Mouse (Mus musculus) left cerebral cortex, adult 18-20 months (tissue): Measurements from ENCODE around the gene Cpn2. TPM values are rescaled to one million over a fixed set of nuclear protein-coding genes. Genes with fewer than 3 reads are reported as not detected.

ENCODE experiments used
- DNase-seq, 2 experiments: peaks; one replicate each; pipeline ENCODE4 v3.0.0; 2021 to 2022; ENCODE audit warnings: low spot score in 2 of 2, mixed read lengths in 1 of 2
- total RNA-seq, 2 experiments: library from RNA; stranded (reverse); gene quantifications; 2 replicates each; pipeline ENCODE4 v1.2.3; 2021

Cpn2 gene
- total RNA-seq, 2 experiments from 2014 or later = not detected

GRCm38 (mm10) chr16:30241623-30242022 is 25.7 kb downstream of the Cpn2 start:
- no peak for DNase-seq

GRCm38 (mm10) chr16:30238791-30239190 is 28.5 kb downstream of the Cpn2 start:
- no peak for DNase-seq

DNA sequence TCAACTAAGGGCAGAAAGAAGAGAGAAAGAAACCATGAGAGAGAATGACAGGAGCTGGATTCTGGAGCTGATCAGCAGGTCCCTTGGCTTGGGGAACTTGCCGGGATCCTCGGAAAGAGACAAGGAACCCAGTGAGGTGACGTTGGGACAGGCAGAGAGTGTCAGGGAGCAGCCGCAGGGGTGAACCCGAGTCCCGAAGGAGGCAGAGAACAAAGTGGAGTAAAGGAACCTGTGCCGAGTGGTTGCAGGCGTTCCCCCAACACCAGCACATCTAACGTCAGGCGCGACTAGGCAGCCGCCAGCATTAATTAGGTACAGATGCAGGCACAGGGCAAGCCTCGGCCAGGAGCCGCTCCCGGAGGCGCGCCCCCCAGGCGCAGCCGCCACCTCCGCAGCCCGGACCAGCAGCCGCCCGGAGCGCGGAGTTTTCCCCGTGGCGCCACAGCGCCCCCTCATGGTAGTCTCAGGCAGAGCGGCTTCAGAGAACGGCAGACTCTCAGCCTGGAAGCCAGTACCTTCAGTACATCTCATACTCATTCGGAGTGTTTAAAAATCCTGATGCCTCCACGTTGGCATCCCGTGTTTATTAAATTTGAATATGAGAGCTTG is 31.1 kb downstream of the Cpn2 start:
- peak; percentile 87 to 90 for DNase-seq

DNA sequence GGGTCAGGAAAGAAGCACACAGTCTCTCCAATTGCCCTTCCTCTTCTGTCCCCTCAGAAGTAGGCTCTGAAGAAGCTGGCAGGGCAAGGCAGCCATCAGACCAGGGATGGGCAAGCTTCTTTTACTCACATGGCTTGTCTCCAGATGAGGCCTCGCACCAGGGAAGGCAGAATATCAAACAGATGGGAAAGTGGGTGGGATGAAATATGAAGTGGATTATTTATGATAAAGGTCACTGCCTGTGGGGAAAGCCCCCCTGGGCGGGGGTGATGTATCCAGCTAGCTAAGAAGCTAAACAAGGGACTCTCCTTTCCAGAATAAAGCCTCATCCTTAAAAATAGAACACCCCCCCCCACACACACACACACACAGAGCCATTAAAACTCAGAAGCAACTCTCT is 31.7 kb downstream of the Cpn2 start:
- peak in 1 of 2 experiments; percentile 10 for DNase-seq

DNA sequence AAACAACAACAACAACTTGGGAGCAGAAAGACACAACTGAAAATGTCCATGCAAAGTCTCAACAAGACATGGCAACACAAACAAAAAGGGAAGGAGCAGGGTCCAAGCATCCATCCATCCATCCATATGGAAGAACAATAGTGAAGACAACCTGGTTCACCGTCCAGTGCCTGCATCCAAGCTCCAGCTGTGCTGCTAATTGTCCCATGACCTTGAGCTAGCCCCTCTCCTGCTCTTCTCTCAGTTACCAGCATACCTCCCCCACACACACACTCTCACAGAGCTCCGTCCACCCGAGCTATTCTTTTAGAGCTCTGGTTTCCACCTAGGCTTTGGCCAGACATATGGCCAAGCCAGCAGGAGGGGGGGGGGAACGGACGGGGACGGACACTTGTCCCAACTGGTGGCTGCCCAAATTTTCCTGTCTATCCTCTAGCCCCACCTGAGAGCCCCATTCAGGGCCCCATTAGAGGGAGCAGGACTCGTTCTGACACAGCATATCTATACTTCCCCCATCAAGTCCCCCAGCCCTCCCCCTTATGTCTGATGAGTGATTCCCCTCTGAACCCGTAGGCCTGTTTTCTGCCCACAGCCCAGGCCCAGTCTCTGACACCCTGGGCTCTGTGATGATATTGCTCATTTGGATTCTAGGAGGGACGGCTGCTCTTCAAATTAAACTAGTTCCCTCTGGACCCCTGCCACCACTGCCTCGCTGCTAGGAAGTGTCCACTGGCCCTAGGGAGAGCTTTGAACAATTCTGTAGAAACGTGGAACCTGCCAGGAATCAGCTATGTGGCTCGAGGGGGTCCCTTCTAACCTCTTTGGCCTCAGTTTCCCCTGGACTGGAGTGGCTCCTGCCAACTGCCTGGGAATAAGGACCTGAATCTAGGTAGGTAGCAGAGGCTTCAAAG is 32.4 kb downstream of the Cpn2 start:
- DNase-seq = no peak

GRCm38 (mm10) chr16:30234077-30234476 is 33.2 kb downstream of the Cpn2 start:
- DNase-seq = no peak

GRCm38 (mm10) chr16:30231882-30232604 is 35.3 kb downstream of the Cpn2 start:
- DNase-seq = no peak

DNA sequence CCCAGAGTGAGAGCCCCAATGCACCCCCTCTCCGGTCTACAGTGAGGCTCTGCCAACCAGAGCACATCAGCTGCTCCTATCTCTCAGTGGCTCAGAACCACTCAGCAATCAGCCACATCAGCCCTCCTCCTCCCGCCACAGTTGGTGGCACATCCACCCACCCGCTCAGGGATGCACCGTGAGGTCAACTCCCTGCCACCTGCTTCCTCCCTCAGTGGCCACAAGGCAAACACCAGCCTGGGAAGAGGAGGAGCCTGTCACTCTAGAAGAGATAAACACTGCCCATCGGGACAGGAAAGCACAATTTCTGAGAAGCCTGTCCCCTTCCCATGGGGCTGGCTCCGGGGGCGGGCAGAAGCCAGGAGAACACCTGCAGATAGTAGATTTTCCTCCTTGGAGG is 39.9 kb downstream of the Cpn2 start:
- no peak for DNase-seq

- DNase-seq = no peak
These were observed 46.0 kb downstream of the Cpn2 start for GRCm38 (mm10) chr16:30221161-30221782.

DNA sequence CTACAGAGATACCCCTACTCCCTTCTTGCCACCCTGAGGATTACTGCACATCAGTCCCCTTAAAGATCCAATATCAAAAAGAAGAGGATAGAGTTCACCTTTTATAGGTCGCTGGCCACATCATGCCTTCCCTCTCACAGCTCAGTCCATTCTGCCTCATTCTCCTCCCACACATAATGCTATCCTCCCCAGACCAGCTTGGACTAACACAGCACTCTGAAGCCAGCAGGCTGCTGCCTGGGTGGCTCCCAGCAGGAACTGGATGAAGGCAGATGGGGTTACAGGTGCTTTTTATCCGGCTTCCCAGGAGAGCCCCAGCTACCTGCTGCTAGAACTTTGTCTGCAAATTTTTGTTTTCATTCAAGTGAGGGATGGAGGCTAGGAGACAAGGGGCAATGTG is 51.5 kb downstream of the Cpn2 start:
- no peak for DNase-seq

- no peak for DNase-seq
These were observed 53.7 kb downstream of the Cpn2 start for GRCm38 (mm10) chr16:30213644-30214043.

DNA sequence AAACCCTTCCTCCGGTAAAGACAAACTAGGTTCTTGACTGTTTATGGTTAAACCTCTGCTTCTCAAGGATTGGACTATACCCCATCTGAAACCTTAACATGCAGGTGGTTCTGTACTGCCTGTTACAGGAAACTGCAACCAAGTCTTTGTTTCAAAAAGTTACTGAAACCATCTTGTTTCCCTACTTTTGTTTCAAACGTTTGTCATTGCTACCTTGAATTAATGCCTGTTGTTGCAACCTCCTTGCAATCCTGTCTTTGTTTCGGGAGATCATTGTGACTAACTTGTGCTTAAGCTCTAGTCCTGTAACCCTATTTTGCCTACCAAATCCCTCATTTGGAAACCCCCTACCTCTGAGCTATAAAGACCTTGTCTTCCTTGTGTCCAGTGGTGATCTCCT is 55.3 kb downstream of the Cpn2 start:
- DNase-seq = no peak

DNA sequence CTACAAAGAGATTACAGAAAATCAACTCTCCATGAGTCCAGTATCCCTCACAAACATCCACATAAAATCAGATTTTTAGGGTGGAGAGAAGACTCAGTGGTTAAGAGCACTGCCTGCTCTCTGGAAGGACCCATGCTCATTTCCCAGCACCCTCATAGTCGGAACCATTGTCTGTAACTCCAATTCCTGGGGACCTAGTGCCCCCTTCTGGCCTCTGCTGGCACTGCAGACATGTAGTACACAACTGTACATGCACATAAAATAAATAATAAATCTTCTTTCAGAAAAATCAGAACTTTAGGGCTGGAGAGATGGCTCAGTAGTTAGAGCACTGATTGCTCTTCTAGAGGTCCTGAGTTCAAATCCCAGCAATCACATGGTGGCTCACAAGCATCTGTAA is 58.0 kb downstream of the Cpn2 start:
- DNase-seq = no peak

DNA sequence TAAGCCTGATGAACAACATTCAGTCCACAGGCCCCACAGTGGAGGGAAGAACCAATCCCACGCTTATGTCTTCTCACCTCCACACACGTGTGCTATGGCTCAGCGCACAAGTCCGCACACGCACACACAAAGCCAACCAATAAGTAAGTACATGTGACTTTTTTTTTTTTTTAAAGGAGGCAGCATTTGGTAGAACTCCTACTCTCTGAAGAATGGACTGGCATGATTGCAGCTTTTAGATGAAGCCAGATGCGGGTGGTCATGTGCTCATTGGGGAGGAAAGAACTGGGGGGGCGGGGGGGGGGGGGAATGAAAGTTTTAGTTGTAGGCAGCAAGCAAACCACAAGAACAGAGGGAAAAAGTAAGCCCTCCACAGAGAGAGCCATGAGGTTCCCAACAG is 59.3 kb downstream of the Cpn2 start:
- peak in 1 of 2 experiments; percentile 37 for DNase-seq

DNA sequence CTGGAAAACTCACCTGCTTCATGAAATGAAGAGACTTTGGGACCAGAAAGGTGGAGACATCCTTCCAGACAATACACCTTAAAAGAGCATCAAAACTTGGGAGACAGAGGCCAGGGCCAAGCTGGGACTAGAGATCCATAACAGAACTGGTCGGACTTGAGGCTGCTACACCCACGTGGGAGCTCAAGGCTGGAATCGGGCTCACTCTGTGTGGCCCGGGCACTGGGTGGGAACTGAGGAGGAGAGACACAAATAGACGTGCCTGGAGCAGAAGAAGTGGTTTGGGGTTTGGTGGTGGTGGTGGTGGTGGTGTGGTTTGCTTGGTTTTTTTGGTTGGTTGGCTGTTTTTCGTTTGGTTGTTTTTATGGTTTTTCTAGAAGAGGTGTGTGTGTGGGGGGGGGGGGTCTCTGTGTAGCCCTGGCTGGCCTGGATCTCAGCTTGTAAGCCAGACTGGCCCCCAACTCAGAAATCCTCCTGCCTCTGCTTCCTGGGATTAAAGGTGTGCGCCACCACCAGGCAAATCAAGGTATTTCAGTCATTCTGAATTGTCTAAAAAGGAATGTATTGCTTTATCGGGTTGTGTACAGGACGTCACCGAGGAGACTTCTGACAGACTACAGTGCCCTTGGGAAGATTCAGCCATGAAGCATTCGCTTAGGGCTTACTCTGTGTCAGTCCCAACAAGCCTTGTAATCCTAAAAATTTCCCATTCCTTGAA is 60.0 kb downstream of the Cpn2 start:
- no peak for DNase-seq

Other genes with a start within 250 kb of the Cpn2 start
- gene Hes1, start 203.1 kb downstream of the Cpn2 start, total RNA-seq = 10 to 100 TPM; 21.1 to 26.0 TPM
- not detected for gene Lrrc15, start 15.8 kb upstream of the Cpn2 start, total RNA-seq
- gene Gp5, start 43.3 kb upstream of the Cpn2 start, total RNA-seq = 1 to 10 TPM in 1 of 2 experiments, under 1 TPM in 1; 0.91 to 1.3 TPM
- 10 to 100 TPM; 71.3 to 76.2 TPM for gene Atp13a3, start 138.5 kb upstream of the Cpn2 start, total RNA-seq